Mouse (Mus musculus): ENCODE data around the gene Hipk2. TPM values are rescaled to one million over a fixed set of nuclear protein-coding genes. Genes with fewer than 3 reads are reported as not detected.

Hipk2 gene
- polyA plus RNA-seq, 1 experiment, result 12.3 TPM

DNA sequence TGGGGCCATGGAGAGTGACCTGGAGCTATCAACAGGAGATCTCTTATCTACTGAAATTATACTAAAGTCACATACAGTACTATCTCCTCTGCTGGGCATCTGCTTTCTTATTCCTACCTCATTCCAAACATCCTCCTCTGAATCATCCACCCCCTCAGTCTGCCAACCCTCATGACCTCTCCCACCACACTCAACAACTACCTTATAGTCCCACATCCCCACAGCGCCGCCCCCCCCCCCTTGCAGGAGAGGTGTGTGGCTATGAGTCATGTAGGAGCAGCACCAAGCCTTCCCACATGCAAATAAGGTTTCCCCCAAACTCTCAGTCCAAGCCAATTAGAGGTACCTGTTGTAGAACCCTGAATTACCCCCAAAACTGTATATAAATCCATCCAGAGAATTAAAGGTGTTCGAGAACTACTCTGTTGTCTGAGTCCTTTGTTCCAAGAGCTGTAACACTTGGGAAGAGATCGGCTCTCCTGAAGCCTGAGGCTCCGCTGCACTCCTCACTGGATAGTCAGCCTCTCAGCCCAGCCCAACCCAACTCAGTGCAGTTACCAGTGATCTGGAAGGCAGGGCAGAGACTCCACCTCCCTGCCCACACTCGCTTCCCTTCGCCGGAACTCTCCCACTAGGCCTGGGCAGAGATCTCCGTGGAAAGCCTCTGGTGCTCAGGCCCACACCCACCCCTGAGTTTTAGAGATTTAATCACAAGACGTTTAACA, 66.4 kb downstream of the Hipk2 start:
- 57% methylated on average over 10 of the region's 10 CpGs for WGBS
- no peak for DNase-seq (ENCODE audit: low read depth, low spot score)

DNA sequence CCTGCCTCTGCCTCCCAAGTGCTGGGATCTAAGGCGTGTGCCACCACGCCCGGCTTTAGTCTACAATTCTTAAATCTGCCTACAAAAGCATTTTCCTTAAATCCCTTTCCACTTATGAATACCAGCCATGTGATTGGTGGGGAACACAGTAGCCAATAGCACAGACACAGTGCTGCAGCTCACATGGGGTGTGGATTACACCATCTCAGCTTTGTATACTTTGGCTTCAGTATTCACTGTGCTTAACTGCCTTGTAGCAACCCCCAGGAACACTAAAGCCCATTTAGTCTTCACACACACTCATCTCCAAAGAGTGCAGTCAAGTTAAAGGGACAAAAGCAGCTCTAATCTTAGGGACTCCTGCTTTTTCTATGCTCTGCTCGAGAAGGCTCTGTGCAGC, 67.6 kb downstream of the Hipk2 start:
- 89% methylated on average over 4 of the region's 4 CpGs for WGBS
- no peak for DNase-seq (ENCODE audit: low read depth, low spot score)

DNA sequence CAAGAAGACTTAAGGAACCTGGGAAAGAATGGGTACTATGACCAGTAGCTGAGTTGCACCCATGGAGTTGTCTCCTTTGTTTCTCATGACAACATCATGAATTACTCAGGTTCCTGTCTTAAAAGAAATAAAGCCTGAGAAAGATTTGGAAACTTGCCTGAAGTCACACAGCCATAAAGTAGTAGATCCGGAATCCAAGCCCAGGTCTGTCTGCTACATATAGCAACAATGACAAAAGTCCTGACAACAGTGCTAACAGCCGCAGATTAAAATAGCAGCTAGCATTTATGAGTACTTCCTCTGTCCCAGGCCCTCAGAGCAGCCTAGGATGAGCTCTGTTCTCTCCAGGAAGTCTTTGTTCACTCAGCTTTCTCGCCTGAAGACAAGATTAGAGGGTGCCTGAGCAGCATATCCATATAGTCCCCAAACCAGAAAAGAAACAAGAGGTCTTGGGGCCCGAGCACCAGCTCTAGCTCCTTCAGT, 69.0 kb downstream of the Hipk2 start:
- WGBS, result 26% methylated on average over 4 of the region's 4 CpGs
- DNase-seq (ENCODE audit: low read depth, low spot score), result no peak

DNA sequence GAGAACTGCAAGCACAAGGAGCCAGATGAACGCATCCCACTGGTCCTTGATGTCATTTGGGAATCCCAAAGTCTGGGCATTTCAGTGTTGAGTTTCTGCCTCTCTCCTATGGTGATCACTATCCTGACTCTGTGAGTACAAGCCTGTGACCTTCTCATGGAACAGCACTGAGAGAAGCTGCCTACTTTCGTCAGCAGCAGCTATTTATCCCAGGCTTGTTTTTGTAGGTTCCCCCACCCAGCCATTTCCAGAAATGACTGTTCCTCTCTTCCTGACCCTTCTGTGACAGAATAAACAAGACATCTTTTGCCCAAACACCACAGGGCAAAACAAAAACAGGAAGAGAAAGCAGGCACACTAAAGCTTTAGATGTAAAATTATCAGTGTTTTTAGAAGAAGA, 70.4 kb downstream of the Hipk2 start:
- 88% methylated on average over 2 of the region's 2 CpGs for WGBS
- DNase-seq (ENCODE audit: low read depth, low spot score), result no peak

GRCm38 (mm10) chr6:38801252-38801651, 74.7 kb downstream of the Hipk2 start:
- WGBS, result 9% methylated on average over 1 of the region's 1 CpGs

DNA sequence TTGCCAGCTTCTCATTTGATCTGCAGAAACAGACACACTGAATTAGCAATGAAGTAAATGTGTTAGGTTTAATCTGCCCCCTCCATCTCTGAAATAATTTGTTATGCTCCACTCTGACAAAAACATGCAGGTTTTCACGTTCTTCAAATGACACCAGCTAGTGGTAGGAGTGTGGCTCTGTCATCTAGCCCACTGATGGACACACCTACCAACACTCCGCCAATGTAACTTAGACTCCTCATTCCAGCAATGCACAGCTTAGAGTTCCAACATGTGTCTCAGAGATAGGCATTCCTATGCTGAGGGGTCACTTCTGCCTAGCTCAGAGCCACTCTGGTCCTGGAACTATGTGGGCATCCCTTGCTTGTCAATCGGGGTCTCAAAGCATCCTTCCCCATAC, 78.4 kb downstream of the Hipk2 start:
- 85% methylated on average over 3 of the region's 3 CpGs for WGBS
- no peak for DNase-seq (ENCODE audit: low read depth, low spot score)

More at GRCm38 (mm10) chr6:38801252-38801651, 74.7 kb downstream of the Hipk2 start:
- no peak for DNase-seq (ENCODE audit: low read depth, low spot score)

- DNase-seq (ENCODE audit: low read depth, low spot score), result no peak
Observed at GRCm38 (mm10) chr6:38796993-38797392, 79.0 kb downstream of the Hipk2 start.

GRCm38 (mm10) chr6:38796388-38796787, 79.6 kb downstream of the Hipk2 start:
- 98% methylated on average over 1 of the region's 1 CpGs for WGBS
- no peak for DNase-seq (ENCODE audit: low read depth, low spot score)

GRCm38 (mm10) chr6:38795096-38795816, 80.7 kb downstream of the Hipk2 start:
- DNase-seq (ENCODE audit: low read depth, low spot score), result no peak
- WGBS, result 83% methylated on average over 3 of the region's 3 CpGs

DNA sequence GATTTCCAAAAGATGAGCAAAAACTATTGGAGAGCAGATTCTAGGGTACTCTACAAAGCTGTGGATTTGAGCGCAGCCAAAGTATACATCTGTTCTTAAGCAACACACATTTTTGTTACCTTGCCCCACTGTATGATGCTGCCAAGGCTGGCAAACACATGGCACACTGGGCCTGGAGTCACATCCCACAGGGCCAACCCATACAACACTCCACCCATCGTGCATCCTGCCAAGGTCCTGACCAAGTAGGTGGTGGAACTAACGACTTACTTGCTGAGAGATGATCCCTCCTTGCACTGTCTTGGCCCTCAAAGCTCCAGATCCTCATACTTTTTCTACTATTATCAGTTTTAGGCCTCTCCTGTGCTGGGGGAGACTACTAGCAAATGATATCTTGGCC, 83.0 kb downstream of the Hipk2 start:
- 76% methylated on average over 3 of the region's 3 CpGs for whole genome bisulfite sequencing
- DNase-seq (ENCODE audit: low read depth, low spot score), result no peak

- no peak for DNase-seq (ENCODE audit: low read depth, low spot score)
- 82% methylated on average over 5 of the region's 5 CpGs for WGBS
Observed at GRCm38 (mm10) chr6:38789221-38789810, 86.6 kb downstream of the Hipk2 start.

GRCm38 (mm10) chr6:38787811-38788509, 88.0 kb downstream of the Hipk2 start:
- DNase-seq (ENCODE audit: low read depth, low spot score), result no peak
- WGBS, result 68% methylated on average over 6 of the region's 6 CpGs

- peak; percentile 6 for DNase-seq (ENCODE audit: low read depth, low spot score)
- WGBS, result 33% methylated on average over 1 of the region's 1 CpGs
Observed at GRCm38 (mm10) chr6:38787134-38787533, 88.8 kb downstream of the Hipk2 start.

GRCm38 (mm10) chr6:38785747-38786146, 90.2 kb downstream of the Hipk2 start:
- 54% methylated on average over 1 of the region's 1 CpGs for WGBS
- no peak for DNase-seq (ENCODE audit: low read depth, low spot score)

- DNase-seq (ENCODE audit: low read depth, low spot score), result no peak
- 77% methylated on average over 7 of the region's 7 CpGs for WGBS
Observed at GRCm38 (mm10) chr6:38779411-38779810, 96.6 kb downstream of the Hipk2 start.

GRCm38 (mm10) chr6:38778887-38779286, 97.1 kb downstream of the Hipk2 start:
- no peak for DNase-seq (ENCODE audit: low read depth, low spot score)

DNA sequence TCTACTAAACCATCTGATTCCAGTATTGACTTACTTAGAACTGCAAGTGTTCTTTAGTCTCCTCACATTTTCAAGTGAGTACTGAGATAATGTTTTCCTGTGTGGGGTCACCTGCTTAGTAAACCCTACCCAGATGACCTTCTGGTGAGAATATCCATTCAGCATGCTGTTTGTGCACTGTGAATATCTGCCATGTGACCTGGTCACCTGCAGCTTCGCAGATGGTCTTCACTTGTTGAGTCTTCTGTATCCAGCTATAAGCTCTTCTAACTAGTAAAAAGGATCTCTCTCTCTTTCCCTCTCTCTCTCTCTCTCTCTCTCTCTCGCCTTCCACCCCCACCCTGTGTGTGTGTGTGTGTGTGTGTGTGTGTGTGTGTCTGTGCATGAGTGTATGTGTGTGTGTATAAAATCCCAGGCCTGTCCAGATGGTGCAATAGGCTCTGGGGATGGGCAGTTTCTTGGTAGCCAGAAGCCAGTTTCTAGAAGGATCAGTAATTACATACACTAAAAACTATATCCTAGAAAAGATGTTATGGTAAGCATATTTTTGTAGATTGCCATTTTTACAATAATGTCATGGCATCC, 99.9 kb downstream of the Hipk2 start:
- WGBS, result 86% methylated on average over 2 of the region's 2 CpGs

DNA sequence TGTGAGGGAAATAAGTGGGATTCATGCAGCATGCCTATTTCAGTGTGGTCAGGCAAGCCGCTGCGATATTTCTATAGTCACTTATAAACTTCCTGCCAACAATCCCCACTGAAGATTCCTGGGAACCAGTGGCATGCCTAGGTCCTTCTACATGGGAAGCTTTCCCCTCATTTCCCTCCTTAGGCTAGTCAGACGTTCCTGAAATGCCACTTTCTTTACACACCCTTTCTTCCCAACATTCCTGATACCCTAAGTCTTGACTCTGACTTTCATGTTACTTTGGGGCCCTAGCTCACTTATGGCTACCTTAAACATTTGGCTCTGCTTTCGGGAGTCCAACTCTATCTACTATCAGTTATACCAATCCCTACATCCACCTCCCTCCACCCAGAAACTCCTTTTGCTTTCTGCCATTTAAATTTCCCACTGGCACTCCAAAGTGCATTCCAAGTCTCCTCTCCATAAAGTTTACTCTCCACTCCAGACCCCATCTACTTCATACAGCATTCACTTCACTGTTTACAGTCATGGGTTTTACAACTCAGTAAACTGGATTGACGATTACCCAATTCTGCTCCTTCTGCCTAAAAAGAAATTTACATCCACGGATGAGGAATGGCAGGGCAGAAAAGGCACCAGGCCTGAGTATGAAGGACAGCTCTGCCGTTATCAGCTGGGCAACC, 103.0 kb downstream of the Hipk2 start:
- no peak for DNase-seq (ENCODE audit: low read depth, low spot score)
- 61% methylated on average over 7 of the region's 7 CpGs for WGBS

More for the DNA sequence above, 99.9 kb downstream of the Hipk2 start:
- DNase-seq (ENCODE audit: low read depth, low spot score), result no peak

DNA sequence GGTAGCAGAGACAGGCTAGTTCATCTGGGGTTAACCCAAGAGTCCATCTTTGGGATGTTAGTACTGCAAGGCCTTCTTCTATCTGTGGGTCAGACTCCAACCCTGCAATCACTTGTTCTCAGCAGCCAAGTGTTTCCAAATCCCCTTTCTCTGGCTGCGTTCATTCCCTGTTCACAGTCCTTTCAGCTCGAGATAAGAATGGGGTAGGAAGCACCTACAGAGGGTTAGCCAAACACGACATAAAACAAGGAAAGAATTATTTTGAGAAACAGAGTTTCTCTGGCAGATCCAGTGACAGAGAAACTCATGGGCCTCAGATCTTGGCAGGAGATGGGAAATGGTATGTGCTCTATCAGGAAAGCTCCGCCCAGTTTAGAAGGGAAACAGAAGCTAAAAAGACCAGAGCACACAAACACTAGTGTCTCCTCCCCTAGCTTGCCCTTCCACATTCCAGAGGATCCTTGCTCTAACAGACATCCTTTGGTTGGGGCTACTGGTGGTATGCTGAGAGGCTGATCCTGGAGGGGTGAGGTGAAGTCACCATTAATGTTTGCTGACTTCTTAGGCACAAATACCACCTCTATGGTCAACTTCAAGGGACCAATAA, 104.8 kb downstream of the Hipk2 start:
- DNase-seq (ENCODE audit: low read depth, low spot score), result no peak
- 52% methylated on average over 4 of the region's 4 CpGs for WGBS
